Mouse (Mus musculus): ENCODE measurements around the gene Afmid. TPM values are rescaled to one million over a fixed set of nuclear protein-coding genes. Genes with fewer than 3 reads are reported as not detected.

Gene Afmid
- polyA plus RNA-seq, 1 experiment from 2014 or later = 8.5 TPM

- Histone ChIP-seq H3K4me3 (ENCODE audit: low read length) (no peak overlapping the region), H3K27ac (ENCODE audit: low read depth, low read length) (no peak overlapping the region), H3K9me3 (ENCODE audit: control insufficient read depth, low read length) (no peaks in the 10 kb centered on the region), H3K4me2 (ENCODE audit: low read length) (no peak overlapping the region), H3K9ac (ENCODE audit: low read depth, low read length) (no peak overlapping the region), H3K36me3 (ENCODE audit: control insufficient read depth, insufficient read depth, low read length) (no peaks in the 10 kb centered on the region), H3K4me1 (ENCODE audit: control insufficient read depth, insufficient read depth, low read depth, low read length) (no peaks in the 10 kb centered on the region), H3K27me3 (replicated peaks; ENCODE audit: control insufficient read depth, insufficient read depth, low read length) (no peaks in the 10 kb centered on the region)
- WGBS = 89% methylated on average over 10 of the region's 13 CpGs
- no peak for ATAC-seq
These were observed 9.2 kb upstream of the Afmid start for GRCm38 (mm10) chr11:117816389-117816996.

GRCm38 (mm10) chr11:117819095-117819494 is 6.6 kb upstream of the Afmid start:
- Histone ChIP-seq H3K4me2 (ENCODE audit: low read length) (no peak overlapping the region), H3K27me3 (replicated peaks; ENCODE audit: control insufficient read depth, insufficient read depth, low read length) (no peaks in the 10 kb centered on the region), H3K27ac (ENCODE audit: low read depth, low read length) (no peak overlapping the region), H3K9me3 (ENCODE audit: control insufficient read depth, low read length) (no peaks in the 10 kb centered on the region), H3K36me3 (ENCODE audit: control insufficient read depth, insufficient read depth, low read length) (no peaks in the 10 kb centered on the region), H3K4me1 (ENCODE audit: control insufficient read depth, insufficient read depth, low read depth, low read length) (peaks cover 2% of the 10 kb centered on the region), H3K4me3 (ENCODE audit: low read length) (no peak overlapping the region), H3K9ac (ENCODE audit: low read depth, low read length) (no peak overlapping the region)
- 48% methylated on average over 8 of the region's 8 CpGs for WGBS
- no peak; the same call in 1 of the 2 replicates for ATAC-seq

GRCm38 (mm10) chr11:117820173-117820572 is 5.6 kb upstream of the Afmid start:
- ATAC-seq = no peak
- no peaks in the 10 kb centered on the region for H3K36me3 ChIP-seq (ENCODE audit: control insufficient read depth, insufficient read depth, low read length)
- H3K4me1 ChIP-seq (ENCODE audit: control insufficient read depth, insufficient read depth, low read depth, low read length) = peaks cover 11% of the 10 kb centered on the region
- no peak overlapping the region for H3K4me3 ChIP-seq (ENCODE audit: low read length)
- H3K4me2 ChIP-seq (ENCODE audit: low read length) = no peak overlapping the region
- 91% methylated on average over 7 of the region's 7 CpGs for WGBS
- no peaks in the 10 kb centered on the region for H3K27me3 ChIP-seq (replicated peaks; ENCODE audit: control insufficient read depth, insufficient read depth, low read length)
- H3K27ac ChIP-seq (ENCODE audit: low read depth, low read length) = no peak overlapping the region
- no peak overlapping the region for H3K9ac ChIP-seq (ENCODE audit: low read depth, low read length)
- no peaks in the 10 kb centered on the region for H3K9me3 ChIP-seq (ENCODE audit: control insufficient read depth, low read length)

GRCm38 (mm10) chr11:117821868-117822267 is 3.9 kb upstream of the Afmid start:
- WGBS = 84% methylated on average over 9 of the region's 9 CpGs
- Histone ChIP-seq H3K36me3 (ENCODE audit: control insufficient read depth, insufficient read depth, low read length) (no peaks in the 10 kb centered on the region), H3K4me3 (ENCODE audit: low read length) (no peak overlapping the region), H3K4me1 (ENCODE audit: control insufficient read depth, insufficient read depth, low read depth, low read length) (peaks cover 26% of the 10 kb centered on the region), H3K4me2 (ENCODE audit: low read length) (no peak overlapping the region), H3K27me3 (replicated peaks; ENCODE audit: control insufficient read depth, insufficient read depth, low read length) (no peaks in the 10 kb centered on the region), H3K27ac (ENCODE audit: low read depth, low read length) (no peak overlapping the region), H3K9ac (ENCODE audit: low read depth, low read length) (no peak overlapping the region), H3K9me3 (ENCODE audit: control insufficient read depth, low read length) (no peaks in the 10 kb centered on the region)
- no peak for ATAC-seq

- Histone ChIP-seq H3K4me2 (ENCODE audit: low read length) (no peak overlapping the region), H3K27ac (ENCODE audit: low read depth, low read length) (no peak overlapping the region), H3K9ac (ENCODE audit: low read depth, low read length) (no peak overlapping the region), H3K4me3 (ENCODE audit: low read length) (no peak overlapping the region), H3K9me3 (ENCODE audit: control insufficient read depth, low read length) (no peaks in the 10 kb centered on the region), H3K27me3 (replicated peaks; ENCODE audit: control insufficient read depth, insufficient read depth, low read length) (no peaks in the 10 kb centered on the region), H3K4me1 (ENCODE audit: control insufficient read depth, insufficient read depth, low read depth, low read length) (peaks cover 30% of the 10 kb centered on the region), H3K36me3 (ENCODE audit: control insufficient read depth, insufficient read depth, low read length) (no peaks in the 10 kb centered on the region)
- ATAC-seq = no peak
- WGBS = 80% methylated on average over 7 of the region's 7 CpGs
These were observed 2.9 kb upstream of the Afmid start for GRCm38 (mm10) chr11:117822728-117823241.

- H3K9me3 ChIP-seq (ENCODE audit: control insufficient read depth, low read length) = no peaks in the 10 kb centered on the region
- no peak overlapping the region for H3K27ac ChIP-seq (ENCODE audit: low read depth, low read length)
- H3K36me3 ChIP-seq (ENCODE audit: control insufficient read depth, insufficient read depth, low read length) = no peaks in the 10 kb centered on the region
- H3K4me3 ChIP-seq (ENCODE audit: low read length) = no peak overlapping the region
- H3K4me1 ChIP-seq (ENCODE audit: control insufficient read depth, insufficient read depth, low read depth, low read length) = peaks cover 33% of the 10 kb centered on the region
- WGBS = 91% methylated on average over 6 of the region's 6 CpGs
- H3K9ac ChIP-seq (ENCODE audit: low read depth, low read length) = no peak overlapping the region
- no peaks in the 10 kb centered on the region for H3K27me3 ChIP-seq (replicated peaks; ENCODE audit: control insufficient read depth, insufficient read depth, low read length)
- no peak overlapping the region for H3K4me2 ChIP-seq (ENCODE audit: low read length)
- ATAC-seq = no peak
These were observed 2.3 kb upstream of the Afmid start for GRCm38 (mm10) chr11:117823411-117823810.

- H3K36me3 ChIP-seq (ENCODE audit: control insufficient read depth, insufficient read depth, low read length) = no peaks in the 10 kb centered on the region
- peak overlapping the region; percentile 53 for H3K4me3 ChIP-seq (ENCODE audit: low read length)
- H3K27ac ChIP-seq (ENCODE audit: low read depth, low read length) = peak overlapping the region; percentile 51; the same call in 1 of the 2 replicates
- peak overlapping the region; percentile 95 for H3K4me2 ChIP-seq (ENCODE audit: low read length)
- 15% methylated on average over 23 of the region's 23 CpGs for WGBS
- H3K9me3 ChIP-seq (ENCODE audit: control insufficient read depth, low read length) = no peaks in the 10 kb centered on the region
- no peaks in the 10 kb centered on the region for H3K27me3 ChIP-seq (replicated peaks; ENCODE audit: control insufficient read depth, insufficient read depth, low read length)
- H3K9ac ChIP-seq (ENCODE audit: low read depth, low read length) = peak overlapping the region; percentile 35
- peak; percentile 85 for ATAC-seq
- H3K4me1 ChIP-seq (ENCODE audit: control insufficient read depth, insufficient read depth, low read depth, low read length) = peaks cover 35% of the 10 kb centered on the region
These were observed 1.4 kb upstream of the Afmid start for GRCm38 (mm10) chr11:117824060-117824969.

GRCm38 (mm10) chr11:117826164-117826563 is 440 bp downstream of the Afmid start:
- peak; percentile 10; the same call in 1 of the 2 replicates for ATAC-seq
- no peaks in the 10 kb centered on the region for H3K9me3 ChIP-seq (ENCODE audit: control insufficient read depth, low read length)
- peak overlapping the region; percentile 95 for H3K4me2 ChIP-seq (ENCODE audit: low read length)
- peak overlapping the region; percentile 59 for H3K27ac ChIP-seq (ENCODE audit: low read depth, low read length)
- no peaks in the 10 kb centered on the region for H3K27me3 ChIP-seq (replicated peaks; ENCODE audit: control insufficient read depth, insufficient read depth, low read length)
- H3K9ac ChIP-seq (ENCODE audit: low read depth, low read length) = peak overlapping the region; percentile 66
- H3K4me1 ChIP-seq (ENCODE audit: control insufficient read depth, insufficient read depth, low read depth, low read length) = peaks cover 42% of the 10 kb centered on the region
- H3K4me3 ChIP-seq (ENCODE audit: low read length) = peak overlapping the region; percentile 53
- H3K36me3 ChIP-seq (ENCODE audit: control insufficient read depth, insufficient read depth, low read length) = no peaks in the 10 kb centered on the region
- WGBS = 7% methylated on average over 5 of the region's 5 CpGs

- ATAC-seq = no peak
- no peaks in the 10 kb centered on the region for H3K9me3 ChIP-seq (ENCODE audit: control insufficient read depth, low read length)
- H3K36me3 ChIP-seq (ENCODE audit: control insufficient read depth, insufficient read depth, low read length) = no peaks in the 10 kb centered on the region
- peaks cover 42% of the 10 kb centered on the region for H3K4me1 ChIP-seq (ENCODE audit: control insufficient read depth, insufficient read depth, low read depth, low read length)
- H3K9ac ChIP-seq (ENCODE audit: low read depth, low read length) = no peak overlapping the region
- H3K27me3 ChIP-seq (replicated peaks; ENCODE audit: control insufficient read depth, insufficient read depth, low read length) = no peaks in the 10 kb centered on the region
- no peak overlapping the region for H3K27ac ChIP-seq (ENCODE audit: low read depth, low read length)
- no peak overlapping the region for H3K4me2 ChIP-seq (ENCODE audit: low read length)
- WGBS = 73% methylated on average over 8 of the region's 8 CpGs
- H3K4me3 ChIP-seq (ENCODE audit: low read length) = no peak overlapping the region
These were observed 1.2 kb downstream of the Afmid start for GRCm38 (mm10) chr11:117826916-117827315.

Data from hindbrain, embryonic 16.5 days (tissue).